Mouse (Mus musculus): ENCODE measurements around the gene Edil3. TPM values are rescaled to one million over a fixed set of nuclear protein-coding genes. Genes with fewer than 3 reads are reported as not detected.
"Not testable (repeated sequence)": the region's sequence is repeated elsewhere in the genome, so short reads cannot be mapped to it uniquely, and the experiment has no call there.

The Edil3 gene
- polyA plus RNA-seq, 1 experiment from 2014 or later: 5.6 TPM

DNA sequence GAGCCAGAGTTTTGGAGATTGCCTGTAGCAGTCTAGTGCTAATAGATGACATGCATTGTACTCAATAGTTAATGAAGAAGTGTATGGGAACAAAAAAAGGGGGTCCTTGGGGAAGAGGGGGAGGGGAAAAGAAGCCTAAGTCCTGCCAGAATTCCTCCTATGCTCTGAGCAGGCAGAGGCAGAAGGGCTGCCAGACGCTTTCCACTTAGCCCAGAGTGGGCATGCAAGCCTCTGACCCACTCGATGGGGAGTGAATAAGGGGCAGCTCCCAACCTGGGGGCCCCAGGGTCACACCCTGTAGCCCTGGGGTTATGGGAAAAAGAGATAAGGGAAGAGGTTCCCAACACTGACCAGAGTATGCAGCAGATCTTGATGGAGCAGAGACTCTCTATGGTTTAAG, 95.2 kb downstream of the Edil3 start:
- ATAC-seq (ENCODE audit: low FRiP score, low TSS enrichment): no peak

DNA sequence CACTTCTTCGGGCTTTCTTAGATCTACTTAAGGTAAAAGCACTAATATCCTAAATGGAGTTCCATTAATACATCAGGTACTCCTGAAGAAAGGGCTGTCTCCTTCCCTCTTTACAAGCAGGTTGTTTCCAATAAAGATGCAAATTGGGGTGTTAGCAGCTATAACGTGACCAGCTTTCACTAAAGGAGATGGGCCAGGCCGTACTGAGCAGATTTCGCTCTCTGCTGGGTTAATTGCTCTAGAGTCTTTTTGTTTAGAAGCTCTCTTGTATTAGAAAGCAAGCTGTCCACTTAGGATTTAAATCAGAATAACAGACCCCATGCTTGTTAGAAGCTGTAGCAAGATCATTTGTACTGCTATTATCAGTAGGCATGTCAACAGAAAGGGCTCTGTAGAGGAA, 108.4 kb downstream of the Edil3 start:
- no peak overlapping the region for H3K27ac ChIP-seq (ENCODE audit: low read length)
- no peaks in the 10 kb centered on the region for H3K27me3 ChIP-seq (ENCODE audit: insufficient read depth, low read length)
- 51% methylated on average over 4 of the region's 4 CpGs for WGBS
- no peaks in the 10 kb centered on the region for H3K36me3 ChIP-seq (ENCODE audit: insufficient read depth, low read length)
- ATAC-seq (ENCODE audit: low FRiP score, low TSS enrichment): no peak
- H3K4me3 ChIP-seq (ENCODE audit: low read length): no peak overlapping the region
- no peaks in the 10 kb centered on the region for H3K9me3 ChIP-seq (ENCODE audit: low read length)
- no peak overlapping the region for H3K4me2 ChIP-seq (replicated peaks; ENCODE audit: low read depth, low read length)
- no peak overlapping the region for H3K9ac ChIP-seq (replicated peaks; ENCODE audit: low read length)
- H3K4me1 ChIP-seq (ENCODE audit: insufficient read depth, low read length): no peaks in the 10 kb centered on the region

More for the DNA sequence above, 95.2 kb downstream of the Edil3 start:
- Histone ChIP-seq H3K27ac (ENCODE audit: low read length) (no peak overlapping the region), H3K4me2 (replicated peaks; ENCODE audit: low read depth, low read length) (no peak overlapping the region), H3K9ac (replicated peaks; ENCODE audit: low read length) (no peak overlapping the region), H3K9me3 (ENCODE audit: low read length) (no peaks in the 10 kb centered on the region), H3K36me3 (ENCODE audit: insufficient read depth, low read length) (no peaks in the 10 kb centered on the region), H3K4me1 (ENCODE audit: insufficient read depth, low read length) (no peaks in the 10 kb centered on the region), H3K4me3 (ENCODE audit: low read length) (no peak overlapping the region), H3K27me3 (ENCODE audit: insufficient read depth, low read length) (no peaks in the 10 kb centered on the region)
- WGBS: 65% methylated on average over 2 of the region's 2 CpGs

DNA sequence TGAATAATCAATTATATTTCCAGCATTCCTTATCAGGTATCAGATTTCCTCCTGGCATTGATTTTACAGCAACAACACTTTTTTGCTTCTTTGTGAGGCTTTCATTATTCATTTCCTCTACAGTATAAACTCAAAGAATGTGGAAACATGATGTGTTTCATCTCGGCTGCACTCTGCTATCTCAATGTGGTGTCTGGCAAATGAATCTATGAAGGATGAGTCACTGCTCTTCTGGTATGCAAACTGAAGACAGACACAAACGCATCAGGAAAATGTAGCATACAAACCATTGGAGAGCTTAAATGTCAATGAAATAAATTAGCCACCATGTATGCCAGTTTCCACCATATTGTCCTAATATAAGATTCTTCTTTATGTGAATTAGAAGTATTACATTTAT, 117.3 kb downstream of the Edil3 start:
- Histone ChIP-seq H3K27ac (ENCODE audit: low read length) (no peak overlapping the region), H3K27me3 (ENCODE audit: insufficient read depth, low read length) (no peaks in the 10 kb centered on the region), H3K9me3 (ENCODE audit: low read length) (no peaks in the 10 kb centered on the region), H3K4me2 (replicated peaks; ENCODE audit: low read depth, low read length) (no peak overlapping the region), H3K36me3 (ENCODE audit: insufficient read depth, low read length) (no peaks in the 10 kb centered on the region), H3K4me1 (ENCODE audit: insufficient read depth, low read length) (no peaks in the 10 kb centered on the region), H3K4me3 (ENCODE audit: low read length) (no peak overlapping the region), H3K9ac (replicated peaks; ENCODE audit: low read length) (no peak overlapping the region)
- ATAC-seq (ENCODE audit: low FRiP score, low TSS enrichment): no peak
- WGBS: 69% methylated on average over 2 of the region's 2 CpGs

DNA sequence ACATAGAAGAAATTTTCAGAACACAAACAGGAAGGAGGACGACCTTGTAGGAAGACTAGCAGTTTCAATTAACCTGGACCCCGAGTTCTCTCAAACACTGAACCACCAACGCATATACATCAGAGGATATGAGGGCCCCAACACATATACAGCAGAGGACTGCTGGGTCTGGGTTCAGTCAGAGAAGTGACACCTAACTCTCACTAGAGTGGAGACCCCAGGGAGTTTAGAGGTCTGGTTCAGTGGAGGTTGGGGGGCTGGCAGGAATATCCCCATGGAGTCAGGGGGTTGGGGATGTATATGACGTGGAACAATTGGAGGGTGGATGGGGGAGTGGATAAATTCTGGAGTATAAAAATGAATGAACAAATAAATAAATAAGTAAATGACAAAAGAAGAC, 151.1 kb downstream of the Edil3 start:
- no peak overlapping the region for H3K4me2 ChIP-seq (replicated peaks; ENCODE audit: low read depth, low read length)
- H3K9me3 ChIP-seq (ENCODE audit: low read length): no peaks in the 10 kb centered on the region
- ATAC-seq (ENCODE audit: low FRiP score, low TSS enrichment): no peak
- H3K9ac ChIP-seq (replicated peaks; ENCODE audit: low read length): no peak overlapping the region
- H3K36me3 ChIP-seq (ENCODE audit: insufficient read depth, low read length): no peaks in the 10 kb centered on the region
- 63% methylated on average over 4 of the region's 4 CpGs for WGBS
- H3K27ac ChIP-seq (ENCODE audit: low read length): no peak overlapping the region
- H3K4me3 ChIP-seq (ENCODE audit: low read length): no peak overlapping the region
- no peaks in the 10 kb centered on the region for H3K27me3 ChIP-seq (ENCODE audit: insufficient read depth, low read length)
- no peaks in the 10 kb centered on the region for H3K4me1 ChIP-seq (ENCODE audit: insufficient read depth, low read length)

DNA sequence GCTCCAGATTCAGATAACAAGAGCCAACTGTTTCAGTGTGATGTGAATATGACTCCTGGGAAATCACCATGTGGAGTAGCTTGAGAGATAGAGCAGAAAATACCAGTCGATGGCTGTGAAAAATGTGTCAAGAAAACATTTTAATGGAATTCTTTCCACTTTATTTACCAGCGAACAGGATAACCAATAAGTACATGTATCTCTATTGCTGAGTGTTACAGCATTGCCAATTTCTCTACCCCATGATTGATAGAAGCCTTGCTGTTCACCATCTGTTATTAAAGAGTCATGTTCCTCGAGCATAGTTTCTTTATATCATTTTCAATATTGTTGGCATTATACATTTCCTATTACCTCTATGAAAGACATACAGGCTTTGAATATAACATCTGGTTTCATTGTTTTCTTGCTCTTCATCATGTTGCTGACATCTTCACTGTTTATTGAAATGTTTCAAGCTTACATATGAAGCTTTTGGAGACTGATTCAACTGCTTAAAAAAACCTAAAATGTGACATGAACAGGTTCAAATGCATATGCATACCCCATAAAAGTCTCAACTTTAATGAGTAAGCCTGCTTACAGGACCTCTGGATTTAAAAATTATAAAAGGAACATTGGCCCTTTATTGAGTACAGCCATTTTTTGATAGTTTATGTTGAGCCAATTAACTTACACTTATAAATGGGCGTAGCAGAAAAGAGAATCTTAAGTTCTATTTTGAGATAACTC, 186.6 kb downstream of the Edil3 start:
- Histone ChIP-seq H3K4me3 (ENCODE audit: low read length) (no peak overlapping the region), H3K27ac (ENCODE audit: low read length) (no peak overlapping the region), H3K27me3 (ENCODE audit: insufficient read depth, low read length) (no peaks in the 10 kb centered on the region), H3K9me3 (ENCODE audit: low read length) (no peaks in the 10 kb centered on the region), H3K36me3 (ENCODE audit: insufficient read depth, low read length) (no peaks in the 10 kb centered on the region), H3K4me1 (ENCODE audit: insufficient read depth, low read length) (no peaks in the 10 kb centered on the region), H3K4me2 (replicated peaks; ENCODE audit: low read depth, low read length) (no peak overlapping the region), H3K9ac (replicated peaks; ENCODE audit: low read length) (no peak overlapping the region)
- no peak for ATAC-seq (ENCODE audit: low FRiP score, low TSS enrichment)
- 84% methylated on average over 4 of the region's 4 CpGs for WGBS

DNA sequence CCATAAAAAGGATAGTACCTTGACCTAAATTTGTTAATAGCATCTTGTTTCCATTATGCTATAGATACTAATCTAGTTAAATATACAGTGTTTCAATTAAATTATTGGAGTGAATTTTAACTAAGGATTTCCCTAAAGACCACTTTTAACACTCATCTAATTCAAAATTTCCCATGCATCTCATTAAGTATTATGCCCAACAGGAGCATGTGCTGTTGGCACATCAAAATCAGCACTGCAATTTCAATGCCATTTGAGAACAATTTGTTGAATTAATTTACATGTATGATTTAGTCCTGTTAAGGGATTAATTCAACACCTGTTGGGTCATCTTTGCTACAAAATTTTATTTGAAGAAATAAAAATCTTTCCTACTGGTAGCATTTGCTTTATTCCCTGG, 191.2 kb downstream of the Edil3 start:
- Histone ChIP-seq H3K4me2 (replicated peaks; ENCODE audit: low read depth, low read length) (no peak overlapping the region), H3K27me3 (ENCODE audit: insufficient read depth, low read length) (no peaks in the 10 kb centered on the region), H3K9ac (replicated peaks; ENCODE audit: low read length) (no peak overlapping the region), H3K36me3 (ENCODE audit: insufficient read depth, low read length) (no peaks in the 10 kb centered on the region), H3K4me3 (ENCODE audit: low read length) (no peak overlapping the region), H3K27ac (ENCODE audit: low read length) (no peak overlapping the region), H3K4me1 (ENCODE audit: insufficient read depth, low read length) (no peaks in the 10 kb centered on the region), H3K9me3 (ENCODE audit: low read length) (no peaks in the 10 kb centered on the region)
- ATAC-seq (ENCODE audit: low FRiP score, low TSS enrichment): no peak

DNA sequence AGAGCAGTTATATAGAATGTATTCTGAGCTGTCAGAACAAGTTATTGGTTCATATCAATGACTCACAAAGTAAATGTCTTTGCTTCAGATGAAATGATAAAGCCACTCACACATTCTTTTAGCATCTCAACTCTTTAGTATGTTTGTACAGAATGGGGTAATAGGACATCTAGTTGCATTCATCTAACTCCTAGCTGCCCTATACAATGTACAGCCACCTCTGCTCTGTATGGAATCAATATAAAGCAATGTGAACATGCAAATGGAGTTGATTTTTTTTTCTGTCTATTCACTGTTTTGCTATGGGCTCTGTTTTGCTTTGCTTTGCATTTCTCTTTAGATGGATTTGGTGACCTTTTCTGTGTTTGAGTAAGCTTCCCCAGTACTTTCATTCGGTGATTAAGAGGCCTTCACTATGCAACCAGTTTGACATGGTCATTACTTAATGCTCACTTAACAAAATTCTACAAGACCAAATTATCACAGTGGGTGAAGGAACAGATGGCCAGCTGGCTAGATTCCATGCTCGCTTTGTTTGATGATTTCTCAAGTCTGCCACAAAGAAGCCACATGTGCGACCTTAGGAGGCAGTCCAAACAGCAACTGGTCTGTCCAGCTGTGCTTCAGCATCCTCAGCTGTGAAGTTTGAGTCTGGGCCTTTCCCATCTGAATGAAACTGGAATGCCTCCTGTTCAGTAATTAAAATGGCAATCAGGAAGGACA, 208.7 kb downstream of the Edil3 start:
- H3K27ac ChIP-seq (ENCODE audit: low read length): no peak overlapping the region
- no peak overlapping the region for H3K4me2 ChIP-seq (replicated peaks; ENCODE audit: low read depth, low read length)
- no peaks in the 10 kb centered on the region for H3K9me3 ChIP-seq (ENCODE audit: low read length)
- no peak overlapping the region for H3K9ac ChIP-seq (replicated peaks; ENCODE audit: low read length)
- no peaks in the 10 kb centered on the region for H3K36me3 ChIP-seq (ENCODE audit: insufficient read depth, low read length)
- no peak overlapping the region for H3K4me3 ChIP-seq (ENCODE audit: low read length)
- ATAC-seq (ENCODE audit: low FRiP score, low TSS enrichment): peak; percentile 27; the same call in 1 of the 2 replicates
- H3K4me1 ChIP-seq (ENCODE audit: insufficient read depth, low read length): no peaks in the 10 kb centered on the region
- no peaks in the 10 kb centered on the region for H3K27me3 ChIP-seq (ENCODE audit: insufficient read depth, low read length)
- WGBS: 45% methylated on average over 3 of the region's 3 CpGs

DNA sequence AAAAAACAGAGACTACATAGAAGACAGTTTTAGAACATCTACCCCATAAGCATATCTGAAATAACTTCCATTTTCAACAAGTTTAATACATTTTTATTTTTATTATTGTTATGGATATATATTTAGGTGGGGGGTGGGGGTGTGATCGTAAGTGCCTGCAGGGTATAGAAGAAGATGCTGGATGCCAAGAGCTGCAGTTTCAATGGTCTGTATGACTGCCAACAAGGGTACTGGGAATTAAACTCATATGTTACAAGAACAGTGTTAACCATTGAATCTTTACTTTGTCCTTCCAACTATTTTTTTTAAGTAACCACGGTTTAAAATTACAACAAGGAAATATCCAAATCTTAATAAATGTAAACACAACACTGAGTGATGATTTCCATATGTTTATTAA, 214.4 kb downstream of the Edil3 start:
- H3K9me3 ChIP-seq (ENCODE audit: low read length): no peaks in the 10 kb centered on the region
- no peak for ATAC-seq (ENCODE audit: low FRiP score, low TSS enrichment)
- WGBS: 79% methylated on average over 2 of the region's 2 CpGs

DNA sequence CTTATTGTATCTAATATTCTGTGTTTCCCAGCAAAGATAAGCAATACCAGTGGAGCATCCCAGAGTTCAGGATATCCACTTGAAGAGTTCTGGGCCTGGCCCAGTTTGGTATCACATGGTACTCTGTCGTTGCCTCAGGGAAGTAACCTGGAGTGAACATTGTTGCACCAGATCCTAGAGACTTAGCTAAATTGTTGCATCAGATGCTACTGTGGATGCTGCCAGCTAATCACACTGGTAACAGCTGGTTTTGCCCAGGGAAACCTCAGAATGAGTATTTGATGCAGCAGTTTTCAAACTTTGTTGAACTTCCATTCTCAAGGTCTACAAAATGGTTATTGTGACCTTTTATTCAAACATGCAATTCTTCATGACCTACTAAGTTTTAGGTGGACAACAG, 220.2 kb downstream of the Edil3 start:
- 83% methylated on average over 1 of the region's 1 CpGs for WGBS
- ATAC-seq (ENCODE audit: low FRiP score, low TSS enrichment): no peak
- Histone ChIP-seq H3K9me3 (ENCODE audit: low read length) (no peaks in the 10 kb centered on the region), H3K36me3 (ENCODE audit: insufficient read depth, low read length) (no peaks in the 10 kb centered on the region), H3K27ac (ENCODE audit: low read length) (no peak overlapping the region), H3K4me3 (ENCODE audit: low read length) (no peak overlapping the region), H3K27me3 (ENCODE audit: insufficient read depth, low read length) (no peaks in the 10 kb centered on the region), H3K9ac (replicated peaks; ENCODE audit: low read length) (no peak overlapping the region), H3K4me1 (ENCODE audit: insufficient read depth, low read length) (no peaks in the 10 kb centered on the region), H3K4me2 (replicated peaks; ENCODE audit: low read depth, low read length) (no peak overlapping the region)

More for the DNA sequence above, 214.4 kb downstream of the Edil3 start:
- Histone ChIP-seq H3K9ac (replicated peaks; ENCODE audit: low read length) (no peak overlapping the region), H3K36me3 (ENCODE audit: insufficient read depth, low read length) (no peaks in the 10 kb centered on the region), H3K4me1 (ENCODE audit: insufficient read depth, low read length) (no peaks in the 10 kb centered on the region), H3K27ac (ENCODE audit: low read length) (no peak overlapping the region), H3K4me3 (ENCODE audit: low read length) (no peak overlapping the region), H3K27me3 (ENCODE audit: insufficient read depth, low read length) (no peaks in the 10 kb centered on the region), H3K4me2 (replicated peaks; ENCODE audit: low read depth, low read length) (no peak overlapping the region)

DNA sequence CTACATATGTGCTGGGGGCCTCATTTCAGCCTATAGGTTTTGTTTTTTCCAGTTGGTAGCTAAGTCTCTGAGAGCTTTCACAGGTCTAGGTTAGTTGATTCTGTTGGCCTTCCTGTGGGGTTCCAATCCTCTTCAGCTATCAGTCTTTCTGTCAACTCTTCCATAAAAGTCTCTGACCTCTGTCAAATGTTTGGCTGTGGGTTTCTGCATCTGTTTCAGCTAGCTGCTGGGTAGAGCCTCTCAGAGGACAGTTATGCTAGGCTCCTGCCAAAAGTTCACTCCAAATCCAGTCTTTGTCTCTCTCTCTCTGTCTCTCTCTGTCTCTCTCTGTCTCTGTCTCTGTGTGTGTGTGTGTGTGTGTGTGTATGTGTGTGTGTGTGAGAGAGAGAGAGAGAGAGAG, 248.9 kb downstream of the Edil3 start:
- not testable (repeated sequence) for H3K4me2 ChIP-seq (replicated peaks; ENCODE audit: low read depth, low read length); H3K9me3 ChIP-seq (ENCODE audit: low read length); H3K9ac ChIP-seq (replicated peaks; ENCODE audit: low read length); H3K4me3 ChIP-seq (ENCODE audit: low read length); H3K36me3 ChIP-seq (ENCODE audit: insufficient read depth, low read length); H3K27ac ChIP-seq (ENCODE audit: low read length); H3K4me1 ChIP-seq (ENCODE audit: insufficient read depth, low read length); H3K27me3 ChIP-seq (ENCODE audit: insufficient read depth, low read length); ATAC-seq (ENCODE audit: low FRiP score, low TSS enrichment)

Measured in kidney, embryonic 16.5 days (tissue).